Mouse (Mus musculus): Measurements from ENCODE around the gene Sephs1.

DNA sequence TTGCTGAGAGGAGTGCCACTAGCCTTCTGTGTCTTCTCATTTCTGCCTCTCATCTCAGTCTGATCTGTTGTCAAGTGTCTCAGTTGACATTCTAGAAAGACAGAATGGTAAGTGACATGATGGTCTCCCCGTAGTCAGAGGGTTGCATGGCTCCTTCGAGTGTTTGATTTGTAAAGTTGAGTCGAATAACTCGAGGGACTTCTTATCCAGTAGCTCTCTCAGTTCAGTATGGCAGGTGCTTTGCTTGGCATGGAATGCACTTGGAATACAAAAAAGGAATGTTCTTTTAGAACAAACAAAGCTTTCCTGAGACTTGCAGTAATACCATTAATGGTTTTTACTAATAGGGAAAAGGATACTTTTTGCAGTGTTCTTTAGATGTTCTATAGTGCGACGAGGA is 25.8 kb downstream of the Sephs1 start:
- TF ChIP-seq POLR2A (IDR thresholded peaks at IDR 0.05; ENCODE audit: insufficient read depth, low read depth, low read length): no peak
- TF ChIP-seq CTCF (IDR thresholded peaks at IDR 0.05; ENCODE audit: insufficient read depth, low read depth, low read length): no peak

All from olfactory bulb, adult 2 months (tissue).